Mouse (Mus musculus) cortical plate, adult 2 months (tissue): Measurements from ENCODE around the gene Myom3.

ENCODE experiments used
- CTCF ChIP-seq: fragments of 200-500 bp; IDR thresholded peaks from 2 replicates; pipeline ENCODE4 v1.5.1; 2011; ENCODE audit warnings: mild to moderate bottlenecking, control low read depth, low read length; ENCODE audit not compliant: insufficient read depth; ENCODE audit errors: extremely low read depth
- POLR2A ChIP-seq: fragments of 200-500 bp; IDR thresholded peaks from 2 replicates; pipeline ENCODE4 v1.6.1; 2011; ENCODE audit warnings: mild to moderate bottlenecking, low read length, control low read depth; ENCODE audit not compliant: insufficient read depth; ENCODE audit errors: extremely low read depth

DNA sequence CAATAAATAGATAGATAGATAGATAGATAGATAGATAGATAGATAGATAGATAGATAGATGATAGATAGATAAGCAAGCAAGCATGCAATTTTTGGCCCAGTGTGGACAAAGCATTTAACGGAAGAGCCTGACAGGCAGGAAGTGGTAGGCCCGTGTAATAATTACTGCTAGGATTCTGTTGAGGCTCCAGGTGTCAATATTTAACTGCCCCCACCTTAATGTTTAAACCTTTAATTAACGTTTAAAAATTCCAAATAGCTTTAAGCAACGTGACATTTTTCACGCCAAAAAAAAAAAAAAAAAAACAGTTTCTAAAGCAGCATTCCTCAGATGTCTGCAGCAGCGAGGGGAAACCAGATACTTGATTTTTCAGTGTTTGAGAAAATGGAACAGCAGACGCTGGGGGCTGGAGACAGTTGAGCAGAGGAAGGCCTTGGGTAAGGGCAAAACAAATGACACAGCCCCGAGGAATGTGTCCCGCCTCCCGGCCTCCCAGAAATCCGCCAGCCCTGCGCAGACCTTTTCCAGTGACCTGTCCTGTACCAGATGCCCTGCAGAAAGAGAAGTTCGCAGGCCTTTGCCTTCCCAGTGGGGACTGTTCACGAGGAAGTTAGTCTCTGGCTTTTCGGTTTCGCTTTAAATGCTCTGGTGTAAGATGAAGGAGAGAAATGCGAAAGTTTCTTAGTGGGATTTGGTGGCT, 60.5 kb downstream of the Myom3 start:
- TF ChIP-seq POLR2A, result no peak
- no peak for TF ChIP-seq CTCF
